Mouse (Mus musculus): Measurements from ENCODE around the gene Ldhb. TPM values are rescaled to one million over a fixed set of nuclear protein-coding genes. Genes with fewer than 3 reads are reported as not detected.

Ldhb gene
- 130 and 135 TPM in 2 replicates for polyA plus RNA-seq (2014; fragmentation: Nextera tagmentation; extraction: Ambion mirVana)

DNA sequence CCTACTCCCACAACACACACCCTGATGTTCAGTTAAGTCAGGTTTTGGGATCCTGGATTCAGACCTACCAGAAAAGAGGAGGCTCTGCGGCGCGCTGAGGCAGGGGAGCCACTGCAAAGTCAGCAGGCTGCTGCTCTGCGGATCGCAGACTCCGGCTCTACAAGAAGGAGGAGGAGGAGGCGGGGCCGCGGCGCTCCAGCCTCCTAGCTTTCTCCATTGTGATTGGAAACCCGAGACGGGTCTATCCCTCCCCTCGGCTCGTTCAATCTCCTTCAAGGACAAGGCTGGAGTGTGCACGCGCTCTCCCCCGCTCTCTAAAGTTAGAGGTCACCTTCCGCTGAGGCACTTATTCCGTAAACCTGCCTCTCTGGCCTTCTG is at the start of gene Ldhb:
Ldhb (minus strand) TSS at position 173 of the 378 bp plus-strand sequence.
- peak within 1 kb of the TSS; percentile 47 for H3K4me3 ChIP-seq (ENCODE audit: low read depth, low read length)
- H3K27me3 ChIP-seq (replicated peaks; ENCODE audit: control insufficient read depth, insufficient read depth, low read length): peaks cover 28% of the 10 kb centered on the region
- peak; percentile 80 for DNase-seq (ENCODE audit: low spot score)
- peak within 1 kb of the TSS; percentile 74 for H3K4me2 ChIP-seq
- H3K9ac ChIP-seq (ENCODE audit: low read depth, low read length): peak within 1 kb of the TSS; percentile 35
- no peaks in the 10 kb centered on the region for H3K9me3 ChIP-seq (ENCODE audit: control insufficient read depth, low read length)
- H3K36me3 ChIP-seq (ENCODE audit: control insufficient read depth, insufficient read depth, low read length): no peaks in the 10 kb centered on the region
- H3K4me1 ChIP-seq (replicated peaks; ENCODE audit: control insufficient read depth, insufficient read depth, low read length): 0 out of 2 replicates have a peak, but pooled peaks cover 4% of the 10 kb centered on the region
- ATAC-seq (replicated peaks; ENCODE audit: low FRiP score): peak; percentile 84
- H3K27ac ChIP-seq (ENCODE audit: low read depth, low read length): no peak within 1 kb of the TSS
- WGBS: 1% methylated on average over 19 of the region's 19 CpGs

DNA sequence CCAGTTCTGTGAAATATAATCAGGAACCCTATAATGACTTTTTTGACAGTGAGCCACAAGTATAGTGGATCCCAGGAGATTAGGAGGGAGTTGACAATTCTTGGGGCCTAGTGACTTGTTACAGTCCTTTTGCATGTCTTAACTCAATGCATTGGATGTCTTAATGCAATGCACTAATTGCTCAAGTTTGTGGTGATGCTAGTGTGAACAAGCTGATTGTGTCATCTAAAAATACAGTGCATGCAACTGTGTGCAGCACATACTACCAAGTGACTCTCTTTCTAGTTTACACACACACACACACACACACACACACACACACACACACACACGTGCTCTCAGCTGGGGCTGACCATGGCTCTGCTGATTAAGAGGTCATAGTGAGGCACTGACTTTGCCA is 48.2 kb upstream of the Ldhb start:
- ATAC-seq (replicated peaks; ENCODE audit: low FRiP score): no peak
- Histone ChIP-seq H3K27me3 (replicated peaks; ENCODE audit: control insufficient read depth, insufficient read depth, low read length) (no peaks in the 10 kb centered on the region), H3K9ac (ENCODE audit: low read depth, low read length) (no peak overlapping the region), H3K9me3 (ENCODE audit: control insufficient read depth, low read length) (no peaks in the 10 kb centered on the region), H3K36me3 (ENCODE audit: control insufficient read depth, insufficient read depth, low read length) (no peaks in the 10 kb centered on the region), H3K4me1 (replicated peaks; ENCODE audit: control insufficient read depth, insufficient read depth, low read length) (no peaks in the 10 kb centered on the region), H3K27ac (ENCODE audit: low read depth, low read length) (no peak overlapping the region), H3K4me2 (no peak overlapping the region), H3K4me3 (ENCODE audit: low read depth, low read length) (no peak overlapping the region)
- DNase-seq (ENCODE audit: low spot score): no peak
- WGBS: 58% methylated on average over 1 of the region's 1 CpGs

DNA sequence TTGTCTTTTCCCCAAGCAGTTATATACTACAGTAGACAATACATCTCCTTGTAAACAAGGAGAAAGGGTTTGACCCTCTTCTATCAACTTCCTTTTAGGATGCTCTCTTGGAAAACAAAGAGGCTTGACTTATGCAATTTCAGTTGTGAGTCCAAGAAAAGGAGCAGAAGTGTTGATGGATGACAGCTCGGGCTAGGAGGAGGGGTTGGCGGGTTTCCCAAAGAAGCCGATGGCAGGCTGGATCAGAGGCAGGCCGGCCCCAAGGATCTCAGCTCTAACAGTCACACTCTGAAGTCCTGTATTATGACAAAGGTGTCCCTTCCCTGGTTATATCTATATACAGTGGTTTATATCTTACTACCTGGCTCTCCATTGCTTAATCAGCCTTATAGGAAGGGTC is 43.7 kb upstream of the Ldhb start:
- Histone ChIP-seq H3K4me3 (ENCODE audit: low read depth, low read length) (no peak overlapping the region), H3K4me2 (no peak overlapping the region), H3K9me3 (ENCODE audit: control insufficient read depth, low read length) (no peaks in the 10 kb centered on the region), H3K4me1 (replicated peaks; ENCODE audit: control insufficient read depth, insufficient read depth, low read length) (no peaks in the 10 kb centered on the region), H3K36me3 (ENCODE audit: control insufficient read depth, insufficient read depth, low read length) (no peaks in the 10 kb centered on the region), H3K9ac (ENCODE audit: low read depth, low read length) (no peak overlapping the region), H3K27me3 (replicated peaks; ENCODE audit: control insufficient read depth, insufficient read depth, low read length) (no peaks in the 10 kb centered on the region), H3K27ac (ENCODE audit: low read depth, low read length) (no peak overlapping the region)
- DNase-seq (ENCODE audit: low spot score) (no peak), ATAC-seq (replicated peaks; ENCODE audit: low FRiP score) (no peak)
- WGBS: 81% methylated on average over 4 of the region's 4 CpGs

DNA sequence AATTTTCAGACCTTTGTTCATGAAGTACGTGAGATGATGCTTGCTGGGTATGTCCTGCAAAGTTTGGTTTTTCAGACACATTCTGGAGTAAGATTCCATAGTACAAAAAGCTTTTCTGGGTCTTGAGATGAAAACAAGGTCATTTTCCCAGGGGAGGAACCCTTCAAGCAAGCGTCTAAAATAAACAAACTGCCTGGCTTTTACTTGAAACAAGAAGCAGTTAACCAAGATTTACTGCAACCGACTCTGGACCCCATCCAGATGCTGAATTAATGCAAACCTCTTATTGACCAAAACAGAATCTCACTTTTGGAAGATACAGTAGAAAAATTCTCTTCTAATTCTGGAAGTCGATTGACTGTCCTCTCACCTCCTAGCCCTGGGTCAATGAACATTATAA is 43.1 kb upstream of the Ldhb start:
- no peak overlapping the region for H3K27ac ChIP-seq (ENCODE audit: low read depth, low read length)
- no peak overlapping the region for H3K4me3 ChIP-seq (ENCODE audit: low read depth, low read length)
- H3K4me2 ChIP-seq: no peak overlapping the region
- H3K4me1 ChIP-seq (replicated peaks; ENCODE audit: control insufficient read depth, insufficient read depth, low read length): no peaks in the 10 kb centered on the region
- no peak overlapping the region for H3K9ac ChIP-seq (ENCODE audit: low read depth, low read length)
- no peaks in the 10 kb centered on the region for H3K9me3 ChIP-seq (ENCODE audit: control insufficient read depth, low read length)
- H3K27me3 ChIP-seq (replicated peaks; ENCODE audit: control insufficient read depth, insufficient read depth, low read length): no peaks in the 10 kb centered on the region
- ATAC-seq (replicated peaks; ENCODE audit: low FRiP score) (no peak), DNase-seq (ENCODE audit: low spot score) (no peak)
- 62% methylated on average over 4 of the region's 4 CpGs for WGBS
- no peaks in the 10 kb centered on the region for H3K36me3 ChIP-seq (ENCODE audit: control insufficient read depth, insufficient read depth, low read length)

DNA sequence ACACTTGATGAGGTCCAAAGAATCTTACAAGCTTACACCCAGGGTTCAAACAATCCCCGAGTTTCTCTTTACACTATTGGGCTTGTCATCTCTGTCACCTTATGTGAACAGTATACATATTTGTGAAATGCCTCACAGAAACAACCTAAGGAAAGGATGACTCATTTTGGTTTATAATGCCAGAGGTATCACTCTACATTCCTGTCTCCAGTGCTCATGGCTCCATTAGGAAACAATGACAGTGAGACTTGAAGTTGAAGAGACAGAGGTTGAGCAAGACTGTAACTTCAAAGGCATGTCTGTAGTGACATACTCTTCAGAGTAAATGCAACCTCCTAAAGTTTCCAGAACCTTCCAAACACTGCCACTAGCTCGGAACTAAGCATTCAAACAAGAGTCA is 40.6 kb upstream of the Ldhb start:
- Histone ChIP-seq H3K27me3 (replicated peaks; ENCODE audit: control insufficient read depth, insufficient read depth, low read length) (no peaks in the 10 kb centered on the region), H3K4me1 (replicated peaks; ENCODE audit: control insufficient read depth, insufficient read depth, low read length) (no peaks in the 10 kb centered on the region), H3K36me3 (ENCODE audit: control insufficient read depth, insufficient read depth, low read length) (no peaks in the 10 kb centered on the region), H3K27ac (ENCODE audit: low read depth, low read length) (no peak overlapping the region), H3K9ac (ENCODE audit: low read depth, low read length) (no peak overlapping the region), H3K4me3 (ENCODE audit: low read depth, low read length) (no peak overlapping the region), H3K4me2 (no peak overlapping the region), H3K9me3 (ENCODE audit: control insufficient read depth, low read length) (no peaks in the 10 kb centered on the region)
- DNase-seq (ENCODE audit: low spot score) (no peak), ATAC-seq (replicated peaks; ENCODE audit: low FRiP score) (no peak)
- WGBS: 81% methylated on average over 2 of the region's 2 CpGs

DNA sequence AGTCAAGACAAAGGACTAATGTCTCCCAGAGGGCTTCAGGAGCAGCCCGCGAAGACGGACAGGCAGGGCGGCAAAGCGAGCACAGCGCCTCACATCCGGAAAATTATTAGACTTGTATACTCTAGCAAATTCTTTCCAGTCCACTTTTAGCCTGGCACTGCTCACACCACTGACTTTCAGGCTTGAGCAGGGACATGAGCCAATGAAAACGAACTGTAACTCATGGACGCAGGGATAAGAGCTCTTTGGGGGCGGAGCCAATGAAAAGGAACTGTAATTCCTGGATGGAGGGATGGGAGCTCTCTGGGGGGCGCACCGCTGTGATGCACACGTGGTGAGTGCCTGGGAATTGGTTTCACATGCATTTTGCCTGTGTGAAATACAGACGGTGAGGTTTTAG is 37.4 kb upstream of the Ldhb start:
- H3K9ac ChIP-seq (ENCODE audit: low read depth, low read length): no peak overlapping the region
- H3K27me3 ChIP-seq (replicated peaks; ENCODE audit: control insufficient read depth, insufficient read depth, low read length): no peaks in the 10 kb centered on the region
- ATAC-seq (replicated peaks; ENCODE audit: low FRiP score): no peak
- no peak overlapping the region for H3K4me2 ChIP-seq
- no peaks in the 10 kb centered on the region for H3K36me3 ChIP-seq (ENCODE audit: control insufficient read depth, insufficient read depth, low read length)
- no peak overlapping the region for H3K4me3 ChIP-seq (ENCODE audit: low read depth, low read length)
- no peaks in the 10 kb centered on the region for H3K4me1 ChIP-seq (replicated peaks; ENCODE audit: control insufficient read depth, insufficient read depth, low read length)
- WGBS: 55% methylated on average over 14 of the region's 14 CpGs
- no peak for DNase-seq (ENCODE audit: low spot score)
- no peak overlapping the region for H3K27ac ChIP-seq (ENCODE audit: low read depth, low read length)
- H3K9me3 ChIP-seq (ENCODE audit: control insufficient read depth, low read length): no peaks in the 10 kb centered on the region

DNA sequence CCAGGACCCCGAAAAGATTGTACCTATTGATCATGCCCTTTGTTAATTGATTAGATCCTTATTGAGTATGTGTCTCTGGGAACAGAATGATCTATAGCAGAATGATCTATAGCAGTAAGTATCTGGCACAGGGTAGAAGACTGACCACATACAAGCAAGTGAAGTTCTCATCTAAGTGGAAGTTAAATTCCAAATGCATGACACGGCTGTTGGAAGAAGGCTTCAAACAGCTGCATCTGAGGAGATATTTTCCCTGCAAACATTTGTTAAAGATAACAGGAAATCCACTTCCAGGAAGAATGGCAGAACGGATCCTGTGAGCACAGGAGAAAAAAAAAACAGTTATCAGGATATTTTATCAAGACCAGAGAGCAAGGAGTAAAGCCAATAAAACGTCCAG is 35.9 kb upstream of the Ldhb start:
- Histone ChIP-seq H3K36me3 (ENCODE audit: control insufficient read depth, insufficient read depth, low read length) (no peaks in the 10 kb centered on the region), H3K4me1 (replicated peaks; ENCODE audit: control insufficient read depth, insufficient read depth, low read length) (no peaks in the 10 kb centered on the region), H3K27ac (ENCODE audit: low read depth, low read length) (no peak overlapping the region), H3K4me2 (no peak overlapping the region), H3K4me3 (ENCODE audit: low read depth, low read length) (no peak overlapping the region), H3K27me3 (replicated peaks; ENCODE audit: control insufficient read depth, insufficient read depth, low read length) (no peaks in the 10 kb centered on the region), H3K9ac (ENCODE audit: low read depth, low read length) (no peak overlapping the region), H3K9me3 (ENCODE audit: control insufficient read depth, low read length) (no peaks in the 10 kb centered on the region)
- WGBS: 56% methylated on average over 4 of the region's 4 CpGs
- no peak for ATAC-seq (replicated peaks; ENCODE audit: low FRiP score)
- DNase-seq (ENCODE audit: low spot score): no peak

DNA sequence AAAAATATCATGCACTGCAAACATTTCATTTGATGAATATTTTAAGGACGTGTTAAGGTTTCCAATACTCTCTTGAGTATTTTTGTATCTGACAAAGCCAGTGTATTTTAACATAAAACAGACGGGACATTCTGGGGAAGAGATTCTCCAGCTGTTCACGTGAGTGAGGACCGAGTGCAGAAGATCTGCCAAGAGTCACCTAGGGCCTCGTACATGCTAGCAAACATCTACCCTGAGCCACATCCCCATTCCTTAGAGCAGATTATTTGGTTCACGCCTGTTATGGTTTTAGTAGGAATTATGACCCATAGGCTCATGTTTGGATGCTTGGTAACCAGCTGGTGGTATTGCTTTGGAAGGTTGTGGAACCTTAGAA is 35.0 kb upstream of the Ldhb start:
- WGBS: 81% methylated on average over 6 of the region's 6 CpGs
- no peak for DNase-seq (ENCODE audit: low spot score)
- no peak overlapping the region for H3K4me2 ChIP-seq
- no peak overlapping the region for H3K4me3 ChIP-seq (ENCODE audit: low read depth, low read length)
- H3K36me3 ChIP-seq (ENCODE audit: control insufficient read depth, insufficient read depth, low read length): no peaks in the 10 kb centered on the region
- no peak overlapping the region for H3K27ac ChIP-seq (ENCODE audit: low read depth, low read length)
- ATAC-seq (replicated peaks; ENCODE audit: low FRiP score): no peak
- no peaks in the 10 kb centered on the region for H3K9me3 ChIP-seq (ENCODE audit: control insufficient read depth, low read length)
- H3K9ac ChIP-seq (ENCODE audit: low read depth, low read length): no peak overlapping the region
- 0 out of 2 replicates have a peak, but pooled peaks cover 2% of the 10 kb centered on the region for H3K4me1 ChIP-seq (replicated peaks; ENCODE audit: control insufficient read depth, insufficient read depth, low read length)
- H3K27me3 ChIP-seq (replicated peaks; ENCODE audit: control insufficient read depth, insufficient read depth, low read length): no peaks in the 10 kb centered on the region

DNA sequence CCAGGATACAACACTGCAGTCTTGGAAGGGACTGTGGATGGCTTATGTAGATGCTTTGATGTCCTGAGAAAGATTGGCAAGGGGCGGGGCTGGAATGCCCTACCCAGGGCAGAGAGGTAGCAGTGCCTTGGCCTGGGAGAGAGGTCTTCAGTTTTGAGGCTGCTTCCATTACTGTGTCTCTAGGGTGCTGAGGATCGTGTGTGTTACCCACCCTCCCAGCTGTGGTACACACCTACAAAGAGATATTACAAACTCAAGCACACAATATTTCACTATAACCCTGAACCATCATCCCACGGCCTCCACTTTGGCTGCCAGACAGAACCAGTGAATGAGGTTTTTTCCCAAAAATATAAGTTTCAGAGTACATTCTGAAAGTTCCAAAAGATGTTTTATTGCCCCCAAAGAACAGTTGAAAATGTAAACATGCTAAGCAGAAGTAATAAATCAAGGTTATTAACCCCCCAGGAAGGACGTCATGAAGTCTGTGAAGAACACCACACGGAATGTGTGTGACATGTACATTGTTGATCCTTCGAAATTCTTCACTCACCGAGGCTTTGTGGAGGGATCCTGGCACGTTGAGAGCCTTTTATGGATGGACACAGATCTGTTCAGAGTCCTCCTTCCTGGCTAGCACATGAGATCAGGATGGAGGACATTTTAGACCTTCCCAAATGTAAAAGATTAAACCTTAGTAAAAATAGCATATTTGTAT is 34.5 kb upstream of the Ldhb start:
- no peak overlapping the region for H3K4me3 ChIP-seq (ENCODE audit: low read depth, low read length)
- no peak for ATAC-seq (replicated peaks; ENCODE audit: low FRiP score)
- no peak for DNase-seq (ENCODE audit: low spot score)
- H3K27me3 ChIP-seq (replicated peaks; ENCODE audit: control insufficient read depth, insufficient read depth, low read length): no peaks in the 10 kb centered on the region
- H3K36me3 ChIP-seq (ENCODE audit: control insufficient read depth, insufficient read depth, low read length): no peaks in the 10 kb centered on the region
- H3K4me2 ChIP-seq: no peak overlapping the region
- H3K9ac ChIP-seq (ENCODE audit: low read depth, low read length): no peak overlapping the region
- 0 out of 2 replicates have a peak, but pooled peaks cover 2% of the 10 kb centered on the region for H3K4me1 ChIP-seq (replicated peaks; ENCODE audit: control insufficient read depth, insufficient read depth, low read length)
- 80% methylated on average over 8 of the region's 8 CpGs for WGBS
- H3K27ac ChIP-seq (ENCODE audit: low read depth, low read length): no peak overlapping the region
- H3K9me3 ChIP-seq (ENCODE audit: control insufficient read depth, low read length): no peaks in the 10 kb centered on the region
